Mouse (Mus musculus) brown adipose tissue, adult 24 weeks (tissue): ENCODE data around the gene Gm5152. TPM values are rescaled to one million over a fixed set of nuclear protein-coding genes. Genes with fewer than 3 reads are reported as not detected.
"Not testable (repeated sequence)": the region's sequence is repeated elsewhere in the genome, so short reads cannot be mapped to it uniquely, and the experiment has no call there.

ENCODE experiments used
- H3K27ac ChIP-seq: fragments of 200-500 bp; replicated peaks from 2 replicates; pipeline ENCODE4 v1.5.1; 2012; ENCODE audit warnings: low read depth, mild to moderate bottlenecking, low read length
- H3K4me1 ChIP-seq: fragments of 200-500 bp; 2 replicates; pipeline ENCODE4 v1.6.1; 2012; ENCODE audit warnings: low read length, mixed read lengths; ENCODE audit not compliant: control insufficient read depth, insufficient read depth, insufficient read length
- H3K4me3 ChIP-seq: fragments of 200-500 bp; 2 replicates; pipeline ENCODE4 v1.5.1; 2012; ENCODE audit warnings: low read depth, mild to moderate bottlenecking, low read length, moderate library complexity; ENCODE audit not compliant: insufficient read depth
- polyA plus RNA-seq: library from polyadenylated mRNA; stranded (reverse); fragments of >200 nt; gene quantifications from 2 replicates; pipeline ENCODE4 v1.2.4, GENCODE M21; 2012; ENCODE audit not compliant: missing spikeins, insufficient read depth, insufficient read length

The Gm5152 gene
- polyA plus RNA-seq: not detected in 2 replicates

- H3K27ac ChIP-seq, H3K4me1 ChIP-seq, H3K4me3 ChIP-seq: not testable (repeated sequence)
These were observed at the start of gene Gm5152 for GRCm38 (mm10) chr5:10246426-10246825. Gene Gm5152, minus strand, starts transcription at chr5:10246526.

DNA sequence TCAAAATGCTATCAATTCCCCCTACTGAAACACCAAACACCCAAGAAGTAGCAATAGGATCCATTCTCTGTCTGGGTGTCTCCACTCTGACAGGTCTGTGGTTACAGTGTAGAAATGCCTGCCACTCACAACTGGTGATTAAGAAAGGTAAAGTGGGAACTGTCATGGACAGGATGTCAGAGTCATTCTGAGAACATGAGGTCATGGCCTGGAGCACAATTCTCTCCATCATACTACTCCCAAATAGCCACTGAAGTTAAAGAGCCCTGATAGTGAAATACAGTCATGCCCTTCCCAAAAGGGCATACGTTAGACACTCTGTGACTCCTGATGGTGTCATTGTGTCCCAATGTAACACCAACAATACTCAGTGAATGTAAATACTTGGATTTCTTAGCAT is 8.4 kb upstream of the Gm5152 start:
- not testable (repeated sequence) for H3K27ac ChIP-seq, H3K4me3 ChIP-seq, H3K4me1 ChIP-seq

DNA sequence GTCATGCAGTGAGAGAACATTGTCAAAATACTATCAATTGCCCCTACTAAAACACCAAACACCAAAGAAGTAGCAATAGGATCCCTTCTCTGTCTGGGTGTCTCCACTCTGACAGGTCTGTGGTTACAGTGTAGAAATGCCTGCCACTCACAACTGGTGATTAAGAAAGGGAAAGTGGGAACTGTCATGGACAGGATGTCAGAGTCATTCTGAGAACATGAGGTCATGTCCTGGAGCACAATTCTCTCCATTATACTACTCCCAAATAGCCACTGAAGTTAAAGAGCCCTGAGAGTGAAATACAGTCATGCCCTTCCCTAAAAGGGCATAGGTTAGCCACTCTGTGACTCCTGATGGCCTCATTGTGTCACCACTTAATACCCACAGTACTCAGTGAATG is 556 bp downstream of the Gm5152 start:
- not testable (repeated sequence) for H3K4me3 ChIP-seq, H3K27ac ChIP-seq, H3K4me1 ChIP-seq

GRCm38 (mm10) chr5:10240436-10240835 is 5.9 kb downstream of the Gm5152 start:
- not testable (repeated sequence) for H3K4me3 ChIP-seq, H3K4me1 ChIP-seq, H3K27ac ChIP-seq

DNA sequence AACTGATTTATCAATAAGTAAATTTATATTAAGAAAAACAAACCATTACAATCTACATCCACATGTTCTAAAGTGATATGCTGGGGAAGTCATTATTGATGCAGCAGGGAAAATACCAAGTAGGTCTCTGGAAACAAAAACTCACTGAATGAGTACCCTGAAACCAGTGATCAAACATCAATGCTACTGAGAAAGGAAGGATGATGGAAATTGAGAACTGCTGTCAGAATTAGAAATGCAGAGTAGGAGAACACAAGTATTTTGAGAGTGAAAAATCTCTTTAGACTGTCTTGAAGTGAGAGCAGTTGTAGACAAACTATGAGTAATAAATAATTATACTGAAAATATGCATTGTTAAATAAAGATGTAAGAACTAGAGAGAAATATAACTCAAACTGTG is 26.0 kb downstream of the Gm5152 start:
- no peak overlapping the region for H3K4me3 ChIP-seq
- no peak overlapping the region for H3K27ac ChIP-seq
- H3K4me1 ChIP-seq: no peaks in the 10 kb centered on the region

GRCm38 (mm10) chr5:10203067-10203466 is 43.3 kb downstream of the Gm5152 start:
- no peaks in the 10 kb centered on the region for H3K4me1 ChIP-seq
- no peak overlapping the region for H3K27ac ChIP-seq
- no peak overlapping the region for H3K4me3 ChIP-seq

DNA sequence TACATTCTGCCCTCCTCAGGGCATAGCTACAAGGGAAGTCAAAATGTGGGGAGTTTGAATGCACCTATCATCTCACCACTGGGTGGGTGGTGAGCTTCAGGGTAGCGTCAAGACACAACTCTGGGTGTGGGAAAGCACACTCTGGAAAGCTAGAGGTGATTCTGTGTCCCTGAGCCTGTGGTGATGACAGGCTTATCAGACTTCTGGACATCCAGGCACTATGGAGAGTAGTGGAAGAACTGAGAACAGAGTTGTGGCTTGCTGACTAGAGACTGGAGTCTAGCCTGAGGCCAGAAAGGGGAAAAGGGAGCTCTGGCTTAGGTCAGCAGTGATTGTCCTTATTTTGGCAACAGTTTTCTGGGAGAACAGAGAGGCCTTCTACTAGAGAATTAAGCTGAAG is 49.4 kb downstream of the Gm5152 start:
- H3K4me1 ChIP-seq: no peaks in the 10 kb centered on the region
- no peak overlapping the region for H3K27ac ChIP-seq
- H3K4me3 ChIP-seq: no peak overlapping the region
